Mouse (Mus musculus): Measurements from ENCODE around the gene Hnrnpk. TPM values are rescaled to one million over a fixed set of nuclear protein-coding genes. Genes with fewer than 3 reads are reported as not detected.

Hnrnpk gene
- total and polyA plus RNA-seq, 3 experiments: 411 to 1,549 (median 1,174) TPM

- TF ChIP-seq UBTF (IDR thresholded peaks at IDR 0.05; ENCODE audit: low read depth, low read length) (no peak), ZC3H11A (IDR thresholded peaks at IDR 0.05; ENCODE audit: low read depth, low read length) (no peak)
- Histone ChIP-seq H3K36me3 (replicated peaks in 1 of 2; ENCODE audit: control insufficient read depth in 1 of 2, insufficient read depth in 1 of 2, low read length in 1 of 2) (no peaks in the 10 kb centered on the region), H3K4me1 (ENCODE audit: control insufficient read depth in 1 of 2, insufficient read depth in 2 of 2) (no peaks in the 10 kb centered on the region), H3K9ac (ENCODE audit: insufficient read depth, low read depth) (no peak overlapping the region), H3K27ac (ENCODE audit: insufficient read depth, low read depth) (no peak overlapping the region), H3K9me3 (replicated peaks; ENCODE audit: low read length) (peaks cover 11% of the 10 kb centered on the region), H3K79me2 (replicated peaks; ENCODE audit: control insufficient read depth, extremely low read depth, insufficient read depth, poor library complexity, severe bottlenecking) (no peaks in the 10 kb centered on the region), H3K4me2 (ENCODE audit: insufficient read depth, low read depth, poor library complexity, severe bottlenecking) (no peak overlapping the region), H3K27me3 (replicated peaks) (no peaks in the 10 kb centered on the region), H3K4me3 (replicated peaks in 1 of 3; ENCODE audit: low read depth in 2 of 3, low read length in 2 of 3, poor library complexity in 1 of 3) (no peak overlapping the region)
- in situ Hi-C loops (cut with MboI; ENCODE audit: low pct_ligation_motif_present, low pct_unique_long_range_greater_than_20kb, low sequenced_read_pairs) (no loop called here), dilution Hi-C loops (cut with MboI; ENCODE audit: extremely low pct_ligation_motif_present, extremely low pct_unique_long_range_greater_than_20kb, low sequenced_read_pairs) (no loop called here)
- no peak for DNase-seq (ENCODE audit: extremely low read depth)
Measured at GRCm38 (mm10) chr13:58359304-58359653, 43.9 kb downstream of the Hnrnpk start.

GRCm38 (mm10) chr13:58358629-58359303, 44.4 kb downstream of the Hnrnpk start, which contains the start of gene Kif27:
TSS of gene Kif27 (minus strand) at chr13:58359122.
- Histone ChIP-seq H3K27me3 (replicated peaks) (no peaks in the 10 kb centered on the region), H3K36me3 (replicated peaks in 1 of 2; ENCODE audit: control insufficient read depth in 1 of 2, insufficient read depth in 1 of 2, low read length in 1 of 2) (no peaks in the 10 kb centered on the region), H3K4me2 (ENCODE audit: insufficient read depth, low read depth, poor library complexity, severe bottlenecking) (no peak within 1 kb of the TSS), H3K4me1 (ENCODE audit: control insufficient read depth in 1 of 2, insufficient read depth in 2 of 2) (no peaks in the 10 kb centered on the region), H3K79me2 (replicated peaks; ENCODE audit: control insufficient read depth, extremely low read depth, insufficient read depth, poor library complexity, severe bottlenecking) (no peaks in the 10 kb centered on the region), H3K27ac (ENCODE audit: insufficient read depth, low read depth) (no peak within 1 kb of the TSS), H3K9me3 (replicated peaks; ENCODE audit: low read length) (peaks cover 11% of the 10 kb centered on the region), H3K9ac (ENCODE audit: insufficient read depth, low read depth) (no peak within 1 kb of the TSS), H3K4me3 (replicated peaks in 1 of 3; ENCODE audit: low read depth in 2 of 3, low read length in 2 of 3, poor library complexity in 1 of 3) (no peak within 1 kb of the TSS)
- dilution Hi-C loops (cut with MboI; ENCODE audit: extremely low pct_ligation_motif_present, extremely low pct_unique_long_range_greater_than_20kb, low sequenced_read_pairs): no loop called here
- in situ Hi-C loops (cut with MboI; ENCODE audit: low pct_ligation_motif_present, low pct_unique_long_range_greater_than_20kb, low sequenced_read_pairs): no loop called here
- no peak for DNase-seq (ENCODE audit: extremely low read depth)
- TF ChIP-seq RCOR1 (conservative IDR thresholded peaks at IDR 0.05; ENCODE audit: low read depth, low read length) (no peak), POLR2AphosphoS2 (IDR thresholded peaks at IDR 0.05; ENCODE audit: low read depth, low read length) (no peak), MAX (IDR thresholded peaks at IDR 0.05; ENCODE audit: low read length) (no peak), HCFC1 (IDR thresholded peaks at IDR 0.05; ENCODE audit: low read depth, low read length) (no peak), MAFK (IDR thresholded peaks at IDR 0.05; ENCODE audit: insufficient replicate concordance, low read length) (no peak), MXI1 (IDR thresholded peaks at IDR 0.05; ENCODE audit: low read depth, low read length) (no peak), POLR2A (IDR thresholded peaks at IDR 0.05; ENCODE audit: low read depth, low read length) (no peak), MAZ (IDR thresholded peaks at IDR 0.05; ENCODE audit: low read depth, low read length) (no peak)

- Histone ChIP-seq H3K27me3 (replicated peaks) (no peaks in the 10 kb centered on the region), H3K79me2 (replicated peaks; ENCODE audit: control insufficient read depth, extremely low read depth, insufficient read depth, poor library complexity, severe bottlenecking) (no peaks in the 10 kb centered on the region), H3K4me2 (ENCODE audit: insufficient read depth, low read depth, poor library complexity, severe bottlenecking) (no peak overlapping the region), H3K9ac (ENCODE audit: insufficient read depth, low read depth) (no peak overlapping the region), H3K4me3 (replicated peaks in 1 of 3; ENCODE audit: low read depth in 2 of 3, low read length in 2 of 3, poor library complexity in 1 of 3) (no peak overlapping the region), H3K36me3 (replicated peaks in 1 of 2; ENCODE audit: control insufficient read depth in 1 of 2, insufficient read depth in 1 of 2, low read length in 1 of 2) (no peaks in the 10 kb centered on the region), H3K9me3 (replicated peaks; ENCODE audit: low read length) (no peaks in the 10 kb centered on the region), H3K4me1 (ENCODE audit: control insufficient read depth in 1 of 2, insufficient read depth in 2 of 2) (no peaks in the 10 kb centered on the region), H3K27ac (ENCODE audit: insufficient read depth, low read depth) (no peak overlapping the region)
- dilution Hi-C loops (cut with MboI; ENCODE audit: extremely low pct_ligation_motif_present, extremely low pct_unique_long_range_greater_than_20kb, low sequenced_read_pairs) (no loop called here), in situ Hi-C loops (cut with MboI; ENCODE audit: low pct_ligation_motif_present, low pct_unique_long_range_greater_than_20kb, low sequenced_read_pairs) (no loop called here)
- DNase-seq (ENCODE audit: extremely low read depth): no peak
- TF ChIP-seq JUN (IDR thresholded peaks at IDR 0.05; ENCODE audit: insufficient read depth, low read depth, low read length): no peak
- TF ChIP-seq ELF1 (IDR thresholded peaks at IDR 0.05; ENCODE audit: low read depth, low read length): no peak
- no peak for TF ChIP-seq PAX5 (IDR thresholded peaks at IDR 0.05; ENCODE audit: low read length)
- TF ChIP-seq POLR2A (IDR thresholded peaks at IDR 0.05; ENCODE audit: low read depth, low read length): no peak
- no peak for TF ChIP-seq ETS1 (conservative IDR thresholded peaks at IDR 0.05; ENCODE audit: low read depth, low read length)
- TF ChIP-seq ZKSCAN1 (IDR thresholded peaks at IDR 0.05; ENCODE audit: borderline replicate concordance, low read depth, low read length): no peak
- no peak for TF ChIP-seq HCFC1 (IDR thresholded peaks at IDR 0.05; ENCODE audit: low read depth, low read length)
- no peak for TF ChIP-seq USF2 (conservative IDR thresholded peaks at IDR 0.05; ENCODE audit: low read depth, low read length)
- TF ChIP-seq CHD2 (IDR thresholded peaks at IDR 0.05; ENCODE audit: low read length): no peak
- no peak for TF ChIP-seq RCOR1 (conservative IDR thresholded peaks at IDR 0.05; ENCODE audit: low read depth, low read length)
- TF ChIP-seq MXI1 (IDR thresholded peaks at IDR 0.05; ENCODE audit: low read depth, low read length): no peak
- no peak for TF ChIP-seq ZC3H11A (IDR thresholded peaks at IDR 0.05; ENCODE audit: low read depth, low read length)
- TF ChIP-seq E2F4 (IDR thresholded peaks at IDR 0.05; ENCODE audit: insufficient replicate concordance, low read depth, low read length): no peak
- TF ChIP-seq SMC3 (IDR thresholded peaks at IDR 0.05; ENCODE audit: low read depth, low read length): no peak
- no peak for TF ChIP-seq EP300 (IDR thresholded peaks at IDR 0.05; ENCODE audit: low read length)
- no peak for TF ChIP-seq ZMIZ1 (IDR thresholded peaks at IDR 0.05; ENCODE audit: low read depth, low read length)
- TF ChIP-seq NELFE (IDR thresholded peaks at IDR 0.05; ENCODE audit: low read depth, low read length): no peak
- no peak for TF ChIP-seq MAFK (IDR thresholded peaks at IDR 0.05; ENCODE audit: insufficient replicate concordance, low read length)
- TF ChIP-seq JUND (conservative IDR thresholded peaks at IDR 0.05; ENCODE audit: low read depth, low read length): no peak
- TF ChIP-seq ZNF384 (IDR thresholded peaks at IDR 0.05; ENCODE audit: low read depth, low read length): no peak
Measured at GRCm38 (mm10) chr13:58352996-58353395, 50.1 kb downstream of the Hnrnpk start.

All from CH12.LX (cell line).